Mouse (Mus musculus): ENCODE results near the gene Fbrsl1. TPM values are rescaled to one million over a fixed set of nuclear protein-coding genes. Genes with fewer than 3 reads are reported as not detected.
"Not testable (repeated sequence)": the region's sequence is repeated elsewhere in the genome, so short reads cannot be mapped to it uniquely, and the experiment has no call there.

Gene Fbrsl1
- polyA plus RNA-seq, 1 experiment from 2014 or later, result 22.0 TPM

DNA sequence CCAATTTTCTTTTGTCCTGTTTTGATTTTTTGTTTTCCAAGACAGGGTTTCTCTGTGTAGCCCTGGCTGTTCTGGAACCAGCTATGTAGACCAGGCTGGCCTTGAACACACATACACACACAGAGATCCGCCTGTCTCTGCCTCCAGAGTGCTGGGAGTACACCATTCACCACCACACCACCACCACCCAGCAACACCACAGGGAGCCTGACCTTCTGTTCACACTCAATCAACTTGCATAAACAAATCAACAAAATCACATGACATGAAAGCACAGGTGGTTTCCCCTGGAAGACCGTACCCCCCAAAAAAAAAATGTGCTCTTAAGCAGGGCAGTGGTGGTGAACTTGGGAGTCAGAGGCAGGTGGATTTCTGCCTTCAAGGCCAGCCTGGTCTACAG, 3.8 kb downstream of the Fbrsl1 start:
- DNase-seq (no peak), ATAC-seq (ENCODE audit: low FRiP score, low TSS enrichment) (no peak)
- Histone ChIP-seq H3K4me2 (ENCODE audit: low read length) (no peak overlapping the region), H3K4me1 (ENCODE audit: control insufficient read depth, insufficient read depth, low read length) (peaks cover 14% of the 10 kb centered on the region), H3K9me3 (ENCODE audit: control insufficient read depth, low read length) (no peaks in the 10 kb centered on the region), H3K27me3 (ENCODE audit: control insufficient read depth, insufficient read depth, low read length) (no peaks in the 10 kb centered on the region), H3K4me3 (replicated peaks; ENCODE audit: low read depth, low read length) (no peak overlapping the region), H3K9ac (replicated peaks; ENCODE audit: low read length) (no peak overlapping the region), H3K27ac (replicated peaks; ENCODE audit: low read depth, low read length) (no peak overlapping the region), H3K36me3 (ENCODE audit: control insufficient read depth, insufficient read depth, low read length) (no peaks in the 10 kb centered on the region)
- WGBS, result 91% methylated on average over 2 of the region's 2 CpGs

- WGBS, result 94% methylated on average over 3 of the region's 3 CpGs
- no peak for ATAC-seq (ENCODE audit: low FRiP score, low TSS enrichment)
These were observed 5.2 kb downstream of the Fbrsl1 start for GRCm38 (mm10) chr5:110442966-110443590.

GRCm38 (mm10) chr5:110439565-110440310, 8.6 kb downstream of the Fbrsl1 start:
- ATAC-seq (ENCODE audit: low FRiP score, low TSS enrichment), result no peak
- no peak overlapping the region for H3K4me3 ChIP-seq (replicated peaks; ENCODE audit: low read depth, low read length)
- no peaks in the 10 kb centered on the region for H3K27me3 ChIP-seq (ENCODE audit: control insufficient read depth, insufficient read depth, low read length)
- no peaks in the 10 kb centered on the region for H3K36me3 ChIP-seq (ENCODE audit: control insufficient read depth, insufficient read depth, low read length)
- peak; percentile 8 for DNase-seq
- H3K4me1 ChIP-seq (ENCODE audit: control insufficient read depth, insufficient read depth, low read length), result no peaks in the 10 kb centered on the region
- no peak overlapping the region for H3K9ac ChIP-seq (replicated peaks; ENCODE audit: low read length)
- H3K4me2 ChIP-seq (ENCODE audit: low read length), result no peak overlapping the region
- H3K27ac ChIP-seq (replicated peaks; ENCODE audit: low read depth, low read length), result no peak overlapping the region
- no peaks in the 10 kb centered on the region for H3K9me3 ChIP-seq (ENCODE audit: control insufficient read depth, low read length)
- 81% methylated on average over 3 of the region's 3 CpGs for WGBS

More at GRCm38 (mm10) chr5:110442966-110443590, 5.2 kb downstream of the Fbrsl1 start:
- H3K27me3 ChIP-seq (ENCODE audit: control insufficient read depth, insufficient read depth, low read length), result no peaks in the 10 kb centered on the region
- H3K4me3 ChIP-seq (replicated peaks; ENCODE audit: low read depth, low read length), result no peak overlapping the region
- H3K9ac ChIP-seq (replicated peaks; ENCODE audit: low read length), result no peak overlapping the region
- H3K9me3 ChIP-seq (ENCODE audit: control insufficient read depth, low read length), result no peaks in the 10 kb centered on the region
- no peaks in the 10 kb centered on the region for H3K36me3 ChIP-seq (ENCODE audit: control insufficient read depth, insufficient read depth, low read length)
- H3K27ac ChIP-seq (replicated peaks; ENCODE audit: low read depth, low read length), result no peak overlapping the region
- H3K4me1 ChIP-seq (ENCODE audit: control insufficient read depth, insufficient read depth, low read length), result peaks cover 14% of the 10 kb centered on the region
- no peak overlapping the region for H3K4me2 ChIP-seq (ENCODE audit: low read length)
- no peak for DNase-seq

GRCm38 (mm10) chr5:110438591-110438990, 9.7 kb downstream of the Fbrsl1 start:
- DNase-seq (no peak), ATAC-seq (ENCODE audit: low FRiP score, low TSS enrichment) (no peak)
- no peaks in the 10 kb centered on the region for H3K27me3 ChIP-seq (ENCODE audit: control insufficient read depth, insufficient read depth, low read length)
- no peak overlapping the region for H3K4me3 ChIP-seq (replicated peaks; ENCODE audit: low read depth, low read length)
- H3K9me3 ChIP-seq (ENCODE audit: control insufficient read depth, low read length), result no peaks in the 10 kb centered on the region
- H3K27ac ChIP-seq (replicated peaks; ENCODE audit: low read depth, low read length), result no peak overlapping the region
- H3K36me3 ChIP-seq (ENCODE audit: control insufficient read depth, insufficient read depth, low read length), result no peaks in the 10 kb centered on the region
- 83% methylated on average over 3 of the region's 3 CpGs for WGBS
- no peaks in the 10 kb centered on the region for H3K4me1 ChIP-seq (ENCODE audit: control insufficient read depth, insufficient read depth, low read length)
- no peak overlapping the region for H3K9ac ChIP-seq (replicated peaks; ENCODE audit: low read length)
- no peak overlapping the region for H3K4me2 ChIP-seq (ENCODE audit: low read length)

- no peaks in the 10 kb centered on the region for H3K27me3 ChIP-seq (ENCODE audit: control insufficient read depth, insufficient read depth, low read length)
- WGBS, result 49% methylated on average over 6 of the region's 6 CpGs
- no peak overlapping the region for H3K27ac ChIP-seq (replicated peaks; ENCODE audit: low read depth, low read length)
- H3K4me2 ChIP-seq (ENCODE audit: low read length), result no peak overlapping the region
- no peak overlapping the region for H3K4me3 ChIP-seq (replicated peaks; ENCODE audit: low read depth, low read length)
- H3K9ac ChIP-seq (replicated peaks; ENCODE audit: low read length), result no peak overlapping the region
- H3K4me1 ChIP-seq (ENCODE audit: control insufficient read depth, insufficient read depth, low read length), result no peaks in the 10 kb centered on the region
- peaks cover 2% of the 10 kb centered on the region for H3K36me3 ChIP-seq (ENCODE audit: control insufficient read depth, insufficient read depth, low read length)
- no peaks in the 10 kb centered on the region for H3K9me3 ChIP-seq (ENCODE audit: control insufficient read depth, low read length)
- ATAC-seq (ENCODE audit: low FRiP score, low TSS enrichment) (no peak), DNase-seq (no peak)
These were observed 10.6 kb downstream of the Fbrsl1 start for GRCm38 (mm10) chr5:110437632-110438261.

- H3K27me3 ChIP-seq (ENCODE audit: control insufficient read depth, insufficient read depth, low read length); ATAC-seq (ENCODE audit: low FRiP score, low TSS enrichment); H3K27ac ChIP-seq (replicated peaks; ENCODE audit: low read depth, low read length); H3K9me3 ChIP-seq (ENCODE audit: control insufficient read depth, low read length); H3K4me3 ChIP-seq (replicated peaks; ENCODE audit: low read depth, low read length); H3K4me1 ChIP-seq (ENCODE audit: control insufficient read depth, insufficient read depth, low read length); H3K9ac ChIP-seq (replicated peaks; ENCODE audit: low read length); DNase-seq; H3K4me2 ChIP-seq (ENCODE audit: low read length): not testable (repeated sequence)
- WGBS, result 67% methylated on average over 5 of the region's 5 CpGs
- peaks cover 18% of the 10 kb centered on the region for H3K36me3 ChIP-seq (ENCODE audit: control insufficient read depth, insufficient read depth, low read length)
These were observed 12.1 kb downstream of the Fbrsl1 start for GRCm38 (mm10) chr5:110436166-110436565.

DNA sequence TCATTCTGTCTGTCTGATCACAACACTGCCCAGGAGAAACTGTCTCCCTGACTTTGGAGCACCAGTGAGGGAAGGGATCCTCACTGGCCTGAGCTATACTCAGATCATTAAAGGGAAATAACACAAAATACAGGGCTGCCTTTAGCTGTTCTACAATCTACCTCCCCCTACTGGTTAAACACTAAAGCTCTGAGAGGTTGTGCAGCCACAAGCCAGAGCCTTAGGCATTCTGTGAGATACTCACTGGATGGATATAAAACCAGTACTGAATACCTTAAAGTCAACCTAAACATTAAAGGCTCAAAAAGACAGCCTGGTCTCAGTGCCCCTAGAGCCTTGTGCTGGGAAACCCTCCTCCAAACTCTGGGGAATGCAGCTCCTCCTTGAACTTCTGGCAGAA, 13.5 kb downstream of the Fbrsl1 start:
- no peak for ATAC-seq (ENCODE audit: low FRiP score, low TSS enrichment)

GRCm38 (mm10) chr5:110429045-110429444, 19.3 kb downstream of the Fbrsl1 start:
- peak; percentile 88 for DNase-seq
- H3K27me3 ChIP-seq (ENCODE audit: control insufficient read depth, insufficient read depth, low read length), result no peaks in the 10 kb centered on the region
- H3K27ac ChIP-seq (replicated peaks; ENCODE audit: low read depth, low read length), result no peak overlapping the region
- H3K36me3 ChIP-seq (ENCODE audit: control insufficient read depth, insufficient read depth, low read length), result peaks cover 33% of the 10 kb centered on the region
- ATAC-seq (ENCODE audit: low FRiP score, low TSS enrichment), result no peak; the same call in 1 of the 2 replicates
- no peak overlapping the region for H3K4me3 ChIP-seq (replicated peaks; ENCODE audit: low read depth, low read length)
- H3K9ac ChIP-seq (replicated peaks; ENCODE audit: low read length), result no peak overlapping the region
- no peaks in the 10 kb centered on the region; the same call in 1 of the 2 replicates for H3K4me1 ChIP-seq (ENCODE audit: control insufficient read depth, insufficient read depth, low read length)
- no peak overlapping the region for H3K4me2 ChIP-seq (ENCODE audit: low read length)
- WGBS, result 34% methylated on average over 9 of the region's 9 CpGs
- no peaks in the 10 kb centered on the region for H3K9me3 ChIP-seq (ENCODE audit: control insufficient read depth, low read length)

More for the DNA sequence above, 13.5 kb downstream of the Fbrsl1 start:
- H3K27me3 ChIP-seq (ENCODE audit: control insufficient read depth, insufficient read depth, low read length), result no peaks in the 10 kb centered on the region
- H3K36me3 ChIP-seq (ENCODE audit: control insufficient read depth, insufficient read depth, low read length), result peaks cover 25% of the 10 kb centered on the region
- no peak overlapping the region for H3K9ac ChIP-seq (replicated peaks; ENCODE audit: low read length)
- H3K9me3 ChIP-seq (ENCODE audit: control insufficient read depth, low read length), result no peaks in the 10 kb centered on the region
- no peak overlapping the region for H3K4me3 ChIP-seq (replicated peaks; ENCODE audit: low read depth, low read length)
- H3K4me2 ChIP-seq (ENCODE audit: low read length), result no peak overlapping the region
- DNase-seq, result peak; percentile 66
- no peak overlapping the region for H3K27ac ChIP-seq (replicated peaks; ENCODE audit: low read depth, low read length)
- no peaks in the 10 kb centered on the region for H3K4me1 ChIP-seq (ENCODE audit: control insufficient read depth, insufficient read depth, low read length)
